Mouse (Mus musculus) midbrain, postnatal 0 days (tissue): Measurements from ENCODE around the gene Bmp2k. TPM values are rescaled to one million over a fixed set of nuclear protein-coding genes. Genes with fewer than 3 reads are reported as not detected.

ENCODE experiments used
- ATAC-seq: fragments of 200-750 bp; cut with Nextera tagmentation; 2 replicates; pipeline ENCODE4 v1.8.0; 2017; ENCODE audit warnings: moderate number of reproducible peaks, mild to moderate bottlenecking, moderate TSS enrichment, moderate library complexity; ENCODE audit not compliant: low FRiP score
- DNase-seq: peaks from one replicate; pipeline ENCODE4 v3.0.0-alpha.2; 2015; ENCODE audit warnings: low spot score
- H3K27ac ChIP-seq: fragments of 300-500 bp; sonication (generic); 2 replicates; pipeline ENCODE4 v1.5.1; 2014; ENCODE audit warnings: low read depth, mild to moderate bottlenecking, low read length, mixed read lengths
- H3K27me3 ChIP-seq: fragments of 300-500 bp; sonication (generic); 2 replicates; pipeline ENCODE4 v1.6.1; 2014; ENCODE audit warnings: low read length, control low read depth, mixed read lengths; ENCODE audit not compliant: insufficient read depth
- H3K36me3 ChIP-seq: fragments of 300-500 bp; sonication (generic); 2 replicates; pipeline ENCODE4 v1.6.1; 2014; ENCODE audit warnings: low read length, control low read depth, mixed read lengths; ENCODE audit not compliant: insufficient read depth
- H3K4me1 ChIP-seq: fragments of 300-500 bp; sonication (generic); 2 replicates; pipeline ENCODE4 v1.6.1; 2014; ENCODE audit warnings: mild to moderate bottlenecking, control low read depth, antibody characterized with exemption, low read length, mixed read lengths; ENCODE audit not compliant: insufficient read depth
- H3K4me2 ChIP-seq: fragments of 300-500 bp; sonication (generic); 2 replicates; pipeline ENCODE4 v1.6.1; 2014; ENCODE audit warnings: low read depth, mild to moderate bottlenecking, low read length, mixed read lengths; ENCODE audit not compliant: poor library complexity, severe bottlenecking
- H3K4me3 ChIP-seq: fragments of 300-500 bp; sonication (generic); 2 replicates; pipeline ENCODE4 v1.5.1; 2014; ENCODE audit warnings: low read depth, mild to moderate bottlenecking, low read length, moderate library complexity
- H3K9ac ChIP-seq: fragments of 300-500 bp; sonication (generic); replicated peaks from 2 replicates; pipeline ENCODE4 v1.6.1; 2014; ENCODE audit warnings: mild to moderate bottlenecking, low read length, moderate library complexity, mixed read lengths; ENCODE audit not compliant: poor library complexity, severe bottlenecking
- H3K9me3 ChIP-seq: fragments of 300-500 bp; sonication (generic); 2 replicates; pipeline ENCODE4 v1.6.1; 2016; ENCODE audit warnings: low read length, control low read depth
- CTCF ChIP-seq: IDR thresholded peaks from 2 replicates; pipeline ENCODE4 v1.5.1; 2016; ENCODE audit warnings: antibody characterized with exemption, mild to moderate bottlenecking
- whole genome bisulfite sequencing: fragments of 180-500 bp; shearing (Covaris S2); extraction: QIAGEN DNeasy Blood & Tissue Kit; methylation state at CpG from one replicate; pipeline ENCODE4 v1.1.7; 2014; 5-methylcytosine and 5-hydroxymethylcytosine counted together
- polyA plus RNA-seq: library from polyadenylated mRNA; unstranded; fragments of >200 nt; fragmentation: Nextera tagmentation; extraction: Ambion mirVana; gene quantifications from 2 replicates; pipeline ENCODE4 v1.2.1, GENCODE M21; 2015
- total RNA-seq: library from RNA; depleted of rRNA; stranded (reverse); fragments of >200 nt; gene quantifications from 2 replicates; pipeline ENCODE4 v1.2.3, GENCODE M21; 2014

Bmp2k gene
- total and polyA plus RNA-seq, 2 experiments from 2014 or later, result 9.5 to 19.4 TPM

- Histone ChIP-seq H3K4me2 (no peak overlapping the region), H3K4me1 (no peaks in the 10 kb centered on the region)
Observed at GRCm38 (mm10) chr5:97048905-97049304, 51.4 kb downstream of the Bmp2k start.

GRCm38 (mm10) chr5:97054166-97054565 is 56.7 kb downstream of the Bmp2k start:
- Histone ChIP-seq H3K9ac (no peak overlapping the region), H3K4me1 (no peaks in the 10 kb centered on the region), H3K4me2 (no peak overlapping the region), H3K4me3 (no peak overlapping the region), H3K9me3 (no peaks in the 10 kb centered on the region), H3K27me3 (no peaks in the 10 kb centered on the region), H3K36me3 (peaks cover 6% of the 10 kb centered on the region; the same call in 1 of the 2 replicates), H3K27ac (no peak overlapping the region)
- ATAC-seq, result no peak
- WGBS, result 92% methylated on average over 5 of the region's 5 CpGs
- DNase-seq, result no peak
- TF ChIP-seq CTCF, result no peak

More at GRCm38 (mm10) chr5:97048905-97049304, 51.4 kb downstream of the Bmp2k start:
- peaks cover 3% of the 10 kb centered on the region; the same call in 1 of the 2 replicates for H3K36me3 ChIP-seq
- no peak for DNase-seq
- H3K27ac ChIP-seq, result no peak overlapping the region
- ATAC-seq, result no peak
- no peak for TF ChIP-seq CTCF
- H3K4me3 ChIP-seq, result no peak overlapping the region
- no peaks in the 10 kb centered on the region for H3K27me3 ChIP-seq
- H3K9me3 ChIP-seq, result no peaks in the 10 kb centered on the region
- WGBS, result 95% methylated on average over 5 of the region's 5 CpGs
- no peak overlapping the region for H3K9ac ChIP-seq

- Histone ChIP-seq H3K9ac (no peak overlapping the region), H3K36me3 (peaks cover 6% of the 10 kb centered on the region; the same call in 1 of the 2 replicates), H3K27ac (no peak overlapping the region), H3K9me3 (no peaks in the 10 kb centered on the region), H3K4me1 (no peaks in the 10 kb centered on the region), H3K4me2 (no peak overlapping the region), H3K27me3 (no peaks in the 10 kb centered on the region), H3K4me3 (no peak overlapping the region)
- ATAC-seq, result no peak
- TF ChIP-seq CTCF, result no peak
- DNase-seq, result no peak
- WGBS, result 81% methylated on average over 10 of the region's 10 CpGs
Observed at GRCm38 (mm10) chr5:97054801-97055200, 57.3 kb downstream of the Bmp2k start.

GRCm38 (mm10) chr5:97055511-97056068 is 58.1 kb downstream of the Bmp2k start:
- peak; percentile 91 for TF ChIP-seq CTCF
- ATAC-seq (peak; percentile 38; the same call in 1 of the 2 replicates), DNase-seq (peak; percentile 87)
- no peak overlapping the region for H3K9ac ChIP-seq
- H3K36me3 ChIP-seq, result peaks cover 6% of the 10 kb centered on the region; the same call in 1 of the 2 replicates
- H3K27me3 ChIP-seq, result no peaks in the 10 kb centered on the region
- H3K27ac ChIP-seq, result no peak overlapping the region
- no peak overlapping the region for H3K4me3 ChIP-seq
- no peak overlapping the region for H3K4me2 ChIP-seq
- H3K9me3 ChIP-seq, result no peaks in the 10 kb centered on the region
- WGBS, result 2% methylated on average over 1 of the region's 1 CpGs
- H3K4me1 ChIP-seq, result no peaks in the 10 kb centered on the region

GRCm38 (mm10) chr5:97056359-97056758 is 58.9 kb downstream of the Bmp2k start:
- Histone ChIP-seq H3K27me3 (no peaks in the 10 kb centered on the region), H3K4me2 (no peak overlapping the region), H3K4me1 (no peaks in the 10 kb centered on the region), H3K27ac (no peak overlapping the region), H3K9ac (no peak overlapping the region), H3K4me3 (no peak overlapping the region), H3K36me3 (peaks cover 10% of the 10 kb centered on the region), H3K9me3 (no peaks in the 10 kb centered on the region)
- 72% methylated on average over 3 of the region's 3 CpGs for whole genome bisulfite sequencing
- ATAC-seq, result no peak
- DNase-seq, result no peak
- TF ChIP-seq CTCF, result no peak

GRCm38 (mm10) chr5:97056791-97057450 is 59.4 kb downstream of the Bmp2k start:
- H3K9ac ChIP-seq, result no peak overlapping the region
- DNase-seq (no peak), ATAC-seq (no peak)
- H3K36me3 ChIP-seq, result peaks cover 10% of the 10 kb centered on the region
- H3K4me2 ChIP-seq, result no peak overlapping the region
- no peak overlapping the region for H3K27ac ChIP-seq
- TF ChIP-seq CTCF, result no peak
- no peak overlapping the region for H3K4me3 ChIP-seq
- 87% methylated on average over 12 of the region's 12 CpGs for WGBS
- H3K9me3 ChIP-seq, result no peaks in the 10 kb centered on the region
- no peaks in the 10 kb centered on the region for H3K4me1 ChIP-seq
- no peaks in the 10 kb centered on the region for H3K27me3 ChIP-seq
